Mouse (Mus musculus) neural tube, embryonic 10.5 days (tissue): ENCODE measurements around the gene Amn.

Source experiments
- DNase-seq: peaks from one replicate; pipeline ENCODE4 v3.0.0-alpha.2; 2017; ENCODE audit warnings: low spot score; ENCODE audit errors: extremely low spot score

Gene Amn

DNA sequence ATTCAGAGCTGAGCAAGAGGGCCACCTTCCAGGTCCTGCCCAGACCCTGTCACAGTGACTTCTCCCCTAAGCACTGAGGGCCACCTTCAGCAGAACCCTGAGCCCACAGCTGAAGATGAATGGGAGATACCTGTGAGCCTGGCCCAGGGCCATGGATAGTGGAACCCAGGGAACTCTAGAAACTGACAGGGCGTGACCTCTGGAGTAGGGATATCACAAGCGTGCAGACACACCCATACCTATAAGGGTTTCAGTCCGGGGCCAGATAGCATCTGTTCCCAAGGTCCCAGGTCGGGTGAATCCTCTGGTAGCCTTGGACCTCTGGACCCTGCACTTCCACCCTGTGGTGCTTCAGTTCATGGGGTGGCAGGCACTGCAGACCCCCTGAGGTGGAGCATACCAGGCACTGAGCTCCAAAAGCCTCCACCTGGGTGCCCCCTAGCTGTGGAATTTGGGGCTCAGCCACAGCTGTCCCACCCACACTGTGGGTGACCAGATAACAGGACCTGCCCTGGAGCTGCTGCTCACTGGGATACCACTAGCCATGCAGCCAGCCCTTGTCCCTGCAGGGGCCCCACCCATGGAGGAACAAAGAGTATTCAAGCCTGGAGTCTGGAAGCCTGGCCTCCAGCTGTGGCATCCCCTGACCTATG is 3.1 kb upstream of the Amn start:
- DNase-seq = no peak

GRCm38 (mm10) chr12:111271406-111271805 is 511 bp downstream of the Amn start:
- DNase-seq = peak; percentile 34

DNA sequence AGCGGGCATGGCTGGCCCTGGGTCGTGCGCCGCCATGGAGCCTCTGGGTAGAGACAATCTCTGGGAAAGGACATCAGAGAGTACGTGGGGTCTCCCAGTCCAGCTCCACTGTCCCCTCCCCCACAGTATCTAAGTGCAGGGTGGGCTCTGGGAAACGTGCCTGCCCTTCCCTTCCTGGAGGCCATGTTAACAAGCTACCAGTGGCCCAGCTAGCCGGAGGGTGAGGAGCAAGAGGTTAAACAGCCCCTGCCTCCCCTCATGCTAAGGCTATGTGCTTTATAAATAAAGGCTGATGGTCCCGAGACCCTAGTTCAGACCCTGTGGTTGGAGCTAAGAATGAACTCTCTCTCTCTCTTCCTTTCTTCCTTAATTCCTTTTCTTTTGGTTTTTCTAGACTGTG is 1.1 kb downstream of the Amn start:
- DNase-seq = no peak

- peak; percentile 87 for DNase-seq
These were observed 1.5 kb downstream of the Amn start for GRCm38 (mm10) chr12:111272420-111272819.

- peak; percentile 55 for DNase-seq
These were observed 3.1 kb downstream of the Amn start for GRCm38 (mm10) chr12:111274006-111274405.

GRCm38 (mm10) chr12:111274447-111275149 is 3.7 kb downstream of the Amn start:
- peak; percentile 29 for DNase-seq

- peak; percentile 53 for DNase-seq
These were observed 4.4 kb downstream of the Amn start for GRCm38 (mm10) chr12:111275150-111275841.

DNA sequence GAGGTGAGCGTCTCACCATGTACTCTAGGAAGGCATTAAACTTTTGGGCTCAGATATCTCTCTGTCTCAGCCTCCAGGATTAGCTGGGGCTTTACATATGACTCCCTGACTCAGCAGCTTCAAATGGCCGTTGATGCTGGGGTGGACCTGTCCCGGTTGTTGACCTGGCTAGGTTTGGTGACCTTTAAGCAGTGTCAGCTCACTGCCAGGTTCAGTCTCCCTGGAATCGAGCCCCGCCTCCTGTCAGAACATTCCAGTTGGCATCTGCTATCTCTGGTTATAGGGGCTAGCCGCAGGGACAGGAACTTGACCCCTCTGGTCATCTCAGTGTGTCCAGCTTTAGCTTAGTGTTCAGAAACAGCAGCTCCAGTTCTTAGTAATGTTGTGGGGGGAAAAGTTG is 5.5 kb downstream of the Amn start:
- no peak for DNase-seq

GRCm38 (mm10) chr12:111283573-111283972 is 12.7 kb downstream of the Amn start:
- DNase-seq = no peak

DNA sequence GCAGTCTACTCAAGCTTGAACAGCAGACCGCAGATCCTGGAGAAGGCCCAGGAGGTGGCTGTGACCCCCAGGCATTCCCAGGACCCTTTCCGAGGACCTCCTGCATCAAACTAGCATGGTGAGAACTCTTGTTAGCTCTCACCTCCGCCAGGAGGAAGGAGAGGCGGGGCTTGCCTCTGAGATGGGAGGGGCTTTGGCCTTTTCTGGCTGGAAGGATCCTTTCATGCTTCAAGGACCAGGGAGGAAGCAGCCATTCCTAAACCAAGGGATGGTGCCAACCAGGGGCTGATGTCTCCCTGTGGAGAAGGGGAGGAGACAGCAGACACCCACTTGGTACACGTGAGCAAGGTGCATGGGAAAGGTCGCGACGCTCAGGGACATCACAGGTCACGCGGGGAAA is 13.6 kb downstream of the Amn start:
- no peak for DNase-seq

- no peak for DNase-seq
These were observed 22.1 kb downstream of the Amn start for GRCm38 (mm10) chr12:111293025-111293424.

- no peak for DNase-seq
These were observed 30.6 kb downstream of the Amn start for GRCm38 (mm10) chr12:111301322-111302017.

DNA sequence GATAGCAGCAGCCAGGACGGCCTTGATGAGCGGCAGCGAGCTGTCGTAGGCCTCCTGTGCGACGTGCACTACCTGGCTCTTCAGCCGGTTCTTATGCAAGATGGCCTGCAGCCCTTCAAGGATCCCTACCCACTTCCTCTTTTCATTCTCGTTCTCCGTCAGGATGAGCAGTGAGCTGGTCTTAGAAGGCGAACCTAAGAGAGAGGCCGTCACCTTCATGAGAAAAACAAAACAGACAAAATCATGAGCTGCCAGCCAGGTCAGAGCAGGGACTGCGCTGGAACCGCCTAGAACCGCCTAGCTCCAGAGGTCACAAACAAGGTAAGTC is 31.1 kb downstream of the Amn start:
- no peak for DNase-seq

- DNase-seq = no peak
These were observed 32.9 kb downstream of the Amn start for GRCm38 (mm10) chr12:111303702-111304337.

DNA sequence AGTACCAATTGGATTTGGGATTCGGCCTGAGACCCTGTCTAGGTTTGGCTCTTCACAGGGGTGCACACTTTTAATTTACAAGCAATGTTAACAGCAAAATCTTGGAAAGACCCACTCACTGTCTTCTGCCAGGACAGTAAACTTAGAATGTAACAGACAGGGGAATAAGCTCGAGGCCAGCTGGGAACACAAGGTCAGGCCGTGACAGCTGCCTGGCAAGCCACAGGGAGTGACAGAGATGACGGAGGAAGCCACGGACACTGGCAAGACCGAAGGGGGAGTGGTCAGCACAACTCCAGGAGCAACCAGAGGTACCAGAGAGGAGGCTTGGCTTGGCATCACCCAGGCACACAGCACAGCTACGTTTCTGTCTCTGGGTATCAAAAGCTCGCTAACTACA is 35.9 kb downstream of the Amn start:
- no peak for DNase-seq

DNA sequence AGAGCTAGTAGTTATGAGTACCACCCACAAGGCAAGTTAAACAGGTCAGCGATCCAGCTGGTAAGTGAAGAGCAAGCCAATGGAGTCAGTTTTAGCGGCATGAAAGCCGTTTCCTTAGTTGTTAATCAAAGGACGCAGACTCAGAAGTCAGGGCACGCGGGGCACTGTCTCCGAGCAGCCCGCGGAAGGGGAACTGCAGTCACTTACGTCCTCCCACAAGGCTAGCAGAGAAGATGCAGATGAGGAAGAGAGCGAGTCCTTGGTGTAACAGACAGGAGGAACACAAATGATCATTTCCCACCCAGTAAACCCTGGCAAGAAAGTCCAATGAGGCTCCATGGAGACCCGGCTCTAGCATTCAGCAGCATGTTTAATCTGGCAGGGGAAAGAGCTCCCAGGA is 38.4 kb downstream of the Amn start:
- no peak for DNase-seq

GRCm38 (mm10) chr12:111309931-111310330 is 39.0 kb downstream of the Amn start:
- DNase-seq = no peak

DNA sequence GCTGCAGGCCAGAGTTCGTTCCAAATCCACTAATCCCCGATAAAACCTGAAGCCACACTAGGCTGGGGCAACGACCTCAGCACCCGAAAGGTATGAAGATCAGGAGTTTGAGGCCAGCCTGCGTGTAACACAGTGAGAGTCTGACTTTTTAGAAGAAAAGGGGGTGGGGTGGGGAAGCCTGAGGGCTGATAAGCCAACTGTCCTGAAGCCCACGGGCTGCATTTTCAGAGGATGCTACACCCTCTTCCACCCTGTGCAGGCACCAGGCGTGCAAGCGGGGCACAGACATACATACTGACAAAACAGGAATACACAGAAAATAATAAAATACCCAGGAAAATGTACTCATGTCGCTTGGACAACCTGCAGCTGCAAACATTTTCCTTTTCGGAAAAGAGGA is 40.9 kb downstream of the Amn start:
- DNase-seq = no peak

- DNase-seq = no peak
These were observed 43.4 kb downstream of the Amn start for GRCm38 (mm10) chr12:111314273-111314672.

DNA sequence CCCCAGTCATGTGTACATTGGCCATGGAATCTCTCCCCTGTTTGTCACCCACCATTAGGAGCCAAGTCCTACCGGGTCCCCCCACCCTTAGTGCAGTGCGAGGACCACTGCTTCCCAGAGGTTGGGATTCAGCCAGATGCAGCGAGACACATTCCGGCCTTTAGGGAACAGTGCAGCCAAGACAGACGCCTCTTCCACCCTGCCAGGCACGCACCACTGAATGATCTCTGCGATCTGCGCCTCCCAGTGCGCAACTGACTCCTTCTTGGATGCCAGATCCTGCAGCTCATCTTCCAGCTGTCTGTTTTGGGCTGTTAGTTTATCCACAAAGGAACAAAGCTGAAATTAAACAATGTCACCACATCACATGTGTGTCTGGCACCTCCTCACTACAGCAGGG is 46.8 kb downstream of the Amn start:
- no peak for DNase-seq

DNA sequence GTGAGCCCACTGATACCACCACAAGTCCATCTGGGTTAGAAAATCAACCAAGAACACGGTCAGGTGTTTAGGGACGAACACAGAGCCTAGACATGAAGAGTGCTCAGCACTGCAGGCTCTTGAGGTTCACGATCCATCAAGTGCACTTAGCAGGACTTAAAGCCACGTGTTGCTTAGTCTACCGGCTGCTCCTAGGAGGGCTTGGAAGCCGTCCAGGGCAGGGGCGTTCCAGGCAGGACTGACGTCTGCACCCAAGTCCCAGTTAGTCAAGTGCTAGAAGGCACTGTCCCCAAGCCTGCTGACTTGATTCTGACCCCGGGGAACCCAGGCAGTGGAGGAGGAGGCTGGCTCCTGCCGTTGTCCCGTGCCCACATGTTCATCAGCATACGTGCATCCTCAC is 49.7 kb downstream of the Amn start:
- no peak for DNase-seq

GRCm38 (mm10) chr12:111321832-111322231 is 50.9 kb downstream of the Amn start:
- no peak for DNase-seq
